Mouse (Mus musculus) lung, embryonic 16.5 days (tissue): ENCODE results near the gene Frmpd4. TPM values are rescaled to one million over a fixed set of nuclear protein-coding genes. Genes with fewer than 3 reads are reported as not detected.

Experiments
- ATAC-seq: fragments of 200-750 bp; cut with Nextera tagmentation; 2 replicates; pipeline ENCODE4 v1.8.0; 2017; ENCODE audit warnings: low read depth, mild to moderate bottlenecking, moderate library complexity
- H3K27ac ChIP-seq: fragments of 300-500 bp; sonication (generic); 2 replicates; pipeline ENCODE4 v1.5.1; 2014; ENCODE audit warnings: mild to moderate bottlenecking, control low read depth, low read length
- H3K27me3 ChIP-seq: fragments of 300-500 bp; sonication (generic); 2 replicates; pipeline ENCODE4 v1.6.1; 2014; ENCODE audit warnings: low read depth, low read length, mixed read lengths; ENCODE audit not compliant: control insufficient read depth, insufficient read depth
- H3K36me3 ChIP-seq: fragments of 300-500 bp; sonication (generic); 2 replicates; pipeline ENCODE4 v1.6.1; 2014; ENCODE audit warnings: low read length; ENCODE audit not compliant: control insufficient read depth, insufficient read depth
- H3K4me1 ChIP-seq: fragments of 300-500 bp; sonication (generic); replicated peaks from 2 replicates; pipeline ENCODE4 v1.6.1; 2014; ENCODE audit warnings: low read length, mixed read lengths; ENCODE audit not compliant: control insufficient read depth, insufficient read depth
- H3K4me2 ChIP-seq: fragments of 300-500 bp; sonication (generic); 2 replicates; pipeline ENCODE4 v1.6.1; 2014; ENCODE audit warnings: low read depth, low read length, control low read depth
- H3K4me3 ChIP-seq: fragments of 300-500 bp; sonication (generic); 2 replicates; pipeline ENCODE4 v1.5.1; 2014; ENCODE audit warnings: mild to moderate bottlenecking, low read length, control low read depth
- H3K9ac ChIP-seq: fragments of 300-500 bp; sonication (generic); 2 replicates; pipeline ENCODE4 v1.6.1; 2014; ENCODE audit warnings: low read length, control low read depth
- H3K9me3 ChIP-seq: fragments of 300-500 bp; sonication (generic); 2 replicates; pipeline ENCODE4 v1.6.1; 2016; ENCODE audit warnings: low read length; ENCODE audit not compliant: control insufficient read depth
- WGBS: fragments of 180-500 bp; shearing (Covaris S2); extraction: QIAGEN DNeasy Blood & Tissue Kit; methylation state at CpG from one replicate; pipeline ENCODE4 v1.1.7; 2014; 5-methylcytosine and 5-hydroxymethylcytosine counted together
- polyA plus RNA-seq: library from polyadenylated mRNA; unstranded; fragments of >200 nt; fragmentation: Nextera tagmentation; extraction: Ambion mirVana; gene quantifications from 2 replicates; pipeline ENCODE4 v1.2.1, GENCODE M21; 2015

Gene Frmpd4
- polyA plus RNA-seq, 1 experiment from 2014 or later: 0.03 TPM

DNA sequence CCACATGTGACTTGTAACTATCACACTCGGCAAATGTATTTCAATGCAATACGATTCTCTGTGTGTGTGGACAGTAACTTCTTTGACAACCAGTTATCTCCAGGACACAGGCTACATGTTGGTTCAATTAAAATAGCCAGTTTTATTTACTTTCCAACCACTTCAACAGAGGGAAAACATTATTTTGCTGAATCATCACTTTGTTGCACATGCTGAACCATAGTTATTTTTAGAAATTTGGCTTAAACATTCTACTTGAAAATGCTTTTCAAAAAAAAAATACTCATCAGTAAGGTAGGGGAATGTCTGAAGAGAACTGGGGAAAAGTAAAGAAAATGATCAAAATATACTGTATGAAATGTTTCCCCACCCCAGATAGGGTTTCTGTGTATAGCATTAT lies 173.5 kb downstream of the Frmpd4 start:
- H3K9ac ChIP-seq: no peak overlapping the region
- WGBS: 78% methylated on average over 2 of the region's 2 CpGs
- H3K36me3 ChIP-seq: no peaks in the 10 kb centered on the region
- H3K4me2 ChIP-seq: no peak overlapping the region
- no peaks in the 10 kb centered on the region for H3K9me3 ChIP-seq
- no peaks in the 10 kb centered on the region for H3K4me1 ChIP-seq
- ATAC-seq: no peak
- no peak overlapping the region for H3K4me3 ChIP-seq
- no peak overlapping the region for H3K27ac ChIP-seq
- H3K27me3 ChIP-seq: no peaks in the 10 kb centered on the region

GRCm38 (mm10) chrX:168350431-168350830 lies 226.6 kb downstream of the Frmpd4 start:
- H3K4me2 ChIP-seq: no peak overlapping the region
- no peaks in the 10 kb centered on the region for H3K9me3 ChIP-seq
- WGBS: 80% methylated on average over 2 of the region's 2 CpGs
- H3K36me3 ChIP-seq: no peaks in the 10 kb centered on the region
- ATAC-seq: no peak
- H3K4me1 ChIP-seq: no peaks in the 10 kb centered on the region
- no peak overlapping the region for H3K4me3 ChIP-seq
- no peak overlapping the region for H3K27ac ChIP-seq
- H3K27me3 ChIP-seq: no peaks in the 10 kb centered on the region; the same call in 1 of the 2 replicates
- H3K9ac ChIP-seq: no peak overlapping the region

DNA sequence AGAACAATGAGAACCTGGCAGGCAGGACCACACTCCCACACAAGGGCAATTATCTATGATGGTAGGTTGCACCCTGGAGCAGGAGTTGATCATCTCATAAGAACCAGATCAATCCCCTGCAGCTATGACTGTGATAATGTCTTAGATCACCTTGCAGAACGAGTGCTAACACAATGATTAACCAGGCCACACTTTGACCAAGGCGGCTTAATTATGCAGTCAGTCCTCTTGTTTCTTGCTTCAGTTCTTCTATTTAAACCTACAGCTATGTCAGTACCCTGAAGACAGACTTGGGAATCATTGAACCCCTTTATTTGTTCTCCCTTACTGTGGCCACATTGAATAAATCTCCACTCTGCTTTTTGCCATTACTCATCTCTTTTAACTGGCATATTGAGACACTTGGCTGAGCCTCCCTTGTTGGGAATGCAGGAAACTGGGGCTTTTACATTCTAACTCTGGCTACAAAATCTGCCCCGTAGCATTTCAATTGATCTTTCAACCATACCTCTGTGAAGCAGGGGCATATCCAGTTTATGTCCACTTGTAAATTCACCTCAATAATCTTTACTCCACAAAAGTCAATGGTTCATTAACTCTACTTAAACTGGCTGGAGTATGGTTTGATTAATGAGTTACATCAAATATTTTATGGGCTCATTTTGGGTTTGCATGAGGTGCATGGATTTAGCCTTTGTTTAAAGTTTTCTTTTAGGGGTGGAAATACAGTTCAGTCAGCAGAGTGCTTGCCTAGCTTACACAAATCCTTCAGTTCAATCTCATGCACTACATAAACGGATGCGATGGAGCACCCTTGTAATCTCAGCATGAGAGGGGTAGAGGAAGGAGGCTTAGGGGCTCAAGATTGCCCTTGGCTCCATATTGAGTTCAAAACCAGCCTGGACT lies 227.5 kb downstream of the Frmpd4 start:
- no peaks in the 10 kb centered on the region for H3K36me3 ChIP-seq
- WGBS: 69% methylated on average over 5 of the region's 5 CpGs
- no peaks in the 10 kb centered on the region for H3K9me3 ChIP-seq
- no peak overlapping the region for H3K4me2 ChIP-seq
- H3K27ac ChIP-seq: no peak overlapping the region
- H3K27me3 ChIP-seq: no peaks in the 10 kb centered on the region; the same call in 1 of the 2 replicates
- H3K4me3 ChIP-seq: no peak overlapping the region
- H3K9ac ChIP-seq: no peak overlapping the region
- no peaks in the 10 kb centered on the region for H3K4me1 ChIP-seq
- ATAC-seq: no peak

- Histone ChIP-seq H3K4me1 (no peaks in the 10 kb centered on the region), H3K9me3 (no peaks in the 10 kb centered on the region), H3K27me3 (no peaks in the 10 kb centered on the region), H3K4me2 (no peak overlapping the region), H3K36me3 (no peaks in the 10 kb centered on the region), H3K9ac (no peak overlapping the region), H3K4me3 (no peak overlapping the region), H3K27ac (no peak overlapping the region)
- ATAC-seq: no peak
These were observed 238.8 kb downstream of the Frmpd4 start for GRCm38 (mm10) chrX:168338212-168338611.

DNA sequence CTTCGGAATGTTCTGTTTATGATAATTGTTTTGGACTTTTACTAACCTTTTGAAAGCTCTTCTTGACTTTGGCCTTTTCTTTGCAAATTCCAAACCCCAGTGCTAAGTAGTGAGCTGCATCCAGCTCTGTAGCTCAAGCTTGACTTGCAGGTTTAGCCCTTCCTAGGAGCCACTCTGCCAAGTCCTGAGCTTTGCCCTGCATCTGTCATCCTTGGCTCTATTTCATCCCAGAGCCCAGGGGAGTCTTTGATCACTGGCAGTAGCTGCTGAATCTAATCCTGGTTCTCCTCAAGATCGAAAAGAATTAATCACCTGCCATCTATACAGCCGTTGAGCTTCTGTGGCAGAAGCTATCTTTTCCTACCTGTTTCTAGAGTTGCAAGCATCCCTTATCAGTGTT lies 251.9 kb downstream of the Frmpd4 start:
- WGBS: 66% methylated on average over 3 of the region's 3 CpGs
- Histone ChIP-seq H3K27me3 (peaks cover 3% of the 10 kb centered on the region), H3K36me3 (no peaks in the 10 kb centered on the region), H3K4me1 (no peaks in the 10 kb centered on the region), H3K9me3 (no peaks in the 10 kb centered on the region), H3K4me3 (no peak overlapping the region), H3K27ac (no peak overlapping the region), H3K4me2 (no peak overlapping the region), H3K9ac (no peak overlapping the region)
- no peak for ATAC-seq

- Histone ChIP-seq H3K4me2 (no peak overlapping the region), H3K4me3 (no peak overlapping the region), H3K27ac (no peak overlapping the region), H3K36me3 (no peaks in the 10 kb centered on the region), H3K9me3 (no peaks in the 10 kb centered on the region), H3K9ac (no peak overlapping the region), H3K4me1 (no peaks in the 10 kb centered on the region), H3K27me3 (no peaks in the 10 kb centered on the region; the same call in 1 of the 2 replicates)
- 83% methylated on average over 1 of the region's 1 CpGs for WGBS
- ATAC-seq: no peak
These were observed 264.9 kb downstream of the Frmpd4 start for GRCm38 (mm10) chrX:168312158-168312557.

DNA sequence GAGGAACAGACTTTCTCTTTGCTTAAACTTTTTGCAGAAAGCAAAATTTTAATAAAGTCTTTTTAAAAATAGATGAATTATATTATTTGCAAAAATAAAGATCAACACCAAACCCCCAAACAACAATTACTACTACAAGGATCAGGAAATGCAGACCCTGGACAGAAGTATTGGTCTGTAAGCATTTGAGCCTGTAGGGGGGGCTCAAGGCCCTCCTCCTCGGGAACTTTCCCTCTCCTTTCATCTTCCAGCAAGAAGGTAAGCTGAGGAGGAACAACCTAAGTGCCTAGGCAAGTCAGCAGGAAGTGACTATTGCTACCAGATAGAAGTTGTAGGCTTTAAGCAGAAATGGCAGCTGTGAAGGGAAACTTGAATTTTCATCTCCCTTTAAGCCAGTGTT lies 266.9 kb downstream of the Frmpd4 start:
- Histone ChIP-seq H3K27me3 (no peaks in the 10 kb centered on the region; the same call in 1 of the 2 replicates), H3K4me1 (no peaks in the 10 kb centered on the region), H3K9me3 (no peaks in the 10 kb centered on the region), H3K9ac (no peak overlapping the region), H3K4me2 (no peak overlapping the region), H3K27ac (no peak overlapping the region), H3K36me3 (no peaks in the 10 kb centered on the region), H3K4me3 (no peak overlapping the region)
- 17% methylated on average over 1 of the region's 1 CpGs for WGBS
- no peak for ATAC-seq

DNA sequence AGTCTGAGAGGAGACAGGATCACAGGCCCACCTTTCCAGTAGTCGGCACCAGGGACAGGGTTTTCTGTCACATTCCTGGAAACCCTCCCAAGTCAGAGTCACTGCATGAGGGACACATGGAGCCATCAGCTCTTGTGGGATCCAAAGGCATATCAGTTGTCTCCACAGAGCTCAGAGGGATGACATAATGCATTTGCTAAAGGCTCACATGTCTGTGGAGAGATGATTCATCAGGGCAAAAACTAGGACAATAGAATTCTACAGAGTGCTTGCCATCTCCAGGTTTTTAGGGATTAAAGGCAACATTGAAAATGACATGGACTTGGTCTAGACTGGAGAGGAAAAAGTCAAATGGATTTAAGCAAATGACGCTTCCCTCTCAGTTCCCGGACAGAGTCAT lies 284.5 kb downstream of the Frmpd4 start:
- ATAC-seq: no peak
- Histone ChIP-seq H3K27me3 (no peaks in the 10 kb centered on the region; the same call in none of the 2 replicates), H3K4me3 (no peak overlapping the region), H3K4me2 (no peak overlapping the region), H3K27ac (no peak overlapping the region), H3K9ac (no peak overlapping the region), H3K36me3 (no peaks in the 10 kb centered on the region), H3K9me3 (no peaks in the 10 kb centered on the region), H3K4me1 (no peaks in the 10 kb centered on the region)
- WGBS: 83% methylated on average over 3 of the region's 3 CpGs

DNA sequence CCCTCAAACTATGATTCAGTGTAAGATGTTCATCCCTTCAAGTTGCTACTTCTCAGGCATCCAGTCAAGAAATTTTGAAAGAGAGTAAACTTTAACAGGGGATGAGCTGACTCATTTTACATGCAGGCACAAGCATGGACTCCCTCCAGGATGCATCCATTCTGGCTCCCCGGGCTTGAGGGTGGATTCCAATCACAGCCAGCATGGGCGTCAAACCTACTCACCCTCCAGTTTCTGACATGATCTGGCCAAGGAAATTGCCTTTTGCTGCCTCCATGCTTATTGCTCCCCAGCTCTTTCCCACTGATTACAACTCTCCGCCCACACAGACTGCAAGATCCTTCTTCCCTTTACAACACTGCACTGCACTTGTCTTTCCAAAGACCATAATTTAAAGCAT lies 370.0 kb downstream of the Frmpd4 start:
- 78% methylated on average over 3 of the region's 3 CpGs for WGBS
- Histone ChIP-seq H3K9ac (no peak overlapping the region), H3K4me1 (no peaks in the 10 kb centered on the region), H3K36me3 (no peaks in the 10 kb centered on the region), H3K4me2 (no peak overlapping the region), H3K4me3 (no peak overlapping the region), H3K27ac (no peak overlapping the region), H3K27me3 (peaks cover 5% of the 10 kb centered on the region; the same call in 1 of the 2 replicates), H3K9me3 (no peaks in the 10 kb centered on the region)
- ATAC-seq: no peak
